Mouse (Mus musculus): Measurements from ENCODE around the gene Ints12. TPM values are rescaled to one million over a fixed set of nuclear protein-coding genes. Genes with fewer than 3 reads are reported as not detected.

Ints12 gene
- polyA plus RNA-seq, 1 experiment, result 6.8 TPM

- Histone ChIP-seq H3K27me3 (ENCODE audit: control insufficient read depth, insufficient read depth, insufficient read length) (no peaks in the 10 kb centered on the region), H3K4me2 (ENCODE audit: low read depth) (no peak overlapping the region), H3K36me3 (ENCODE audit: control insufficient read depth, insufficient read depth) (peaks cover 79% of the 10 kb centered on the region), H3K79me2 (ENCODE audit: control insufficient read depth, insufficient read depth) (no peaks in the 10 kb centered on the region), H3K4me3 (no peak overlapping the region), H3ac (ENCODE audit: control insufficient read depth, insufficient read length) (no peak overlapping the region)
- TF ChIP-seq SRF (IDR thresholded peaks at IDR 0.05; ENCODE audit: control insufficient read depth, insufficient read length, low read depth) (no peak), MYOD1 (IDR thresholded peaks at IDR 0.05; ENCODE audit: control insufficient read depth in 1 of 3, insufficient read length in 2 of 3, low read depth in 2 of 3) (no peak), USF1 (IDR thresholded peaks at IDR 0.05; ENCODE audit: low read depth) (no peak), TCF3 (IDR thresholded peaks at IDR 0.05; ENCODE audit: insufficient read length, low read depth) (no peak), MAX (IDR thresholded peaks at IDR 0.05; ENCODE audit: low read depth) (no peak), MYOG (IDR thresholded peaks at IDR 0.05; ENCODE audit: control insufficient read depth in 1 of 3, insufficient read depth in 1 of 3, insufficient read length in 2 of 3, low read depth in 2 of 3) (no peak), TCF12 (IDR thresholded peaks at IDR 0.05; ENCODE audit: insufficient read depth, poor library complexity, severe bottlenecking) (no peak), E2F4 (IDR thresholded peaks at IDR 0.05; ENCODE audit: insufficient read depth) (no peak), REST (IDR thresholded peaks at IDR 0.05; ENCODE audit: insufficient read depth, insufficient read length) (no peak), POLR2A (IDR thresholded peaks at IDR 0.05; ENCODE audit: insufficient read length, low read depth) (no peak), CEBPB (IDR thresholded peaks at IDR 0.05; ENCODE audit: insufficient read depth, poor library complexity, severe bottlenecking) (no peak), POLR2AphosphoS2 (IDR thresholded peaks at IDR 0.05; ENCODE audit: insufficient read length, low read depth) (no peak)
Measured at GRCm38 (mm10) chr3:133103768-133104167, 12.1 kb downstream of the Ints12 start.

- H3K36me3 ChIP-seq (ENCODE audit: control insufficient read depth, insufficient read depth), result peaks cover 76% of the 10 kb centered on the region
- no peak overlapping the region for H3K4me2 ChIP-seq (ENCODE audit: low read depth)
- TF ChIP-seq POLR2A (IDR thresholded peaks at IDR 0.05; ENCODE audit: insufficient read length, low read depth), result no peak
- no peak for TF ChIP-seq E2F4 (IDR thresholded peaks at IDR 0.05; ENCODE audit: insufficient read depth)
- no peak for TF ChIP-seq USF1 (IDR thresholded peaks at IDR 0.05; ENCODE audit: low read depth)
- no peak for TF ChIP-seq CEBPB (IDR thresholded peaks at IDR 0.05; ENCODE audit: insufficient read depth, poor library complexity, severe bottlenecking)
- no peak for TF ChIP-seq REST (IDR thresholded peaks at IDR 0.05; ENCODE audit: insufficient read depth, insufficient read length)
- no peak for TF ChIP-seq MAX (IDR thresholded peaks at IDR 0.05; ENCODE audit: low read depth)
- TF ChIP-seq SRF (IDR thresholded peaks at IDR 0.05; ENCODE audit: control insufficient read depth, insufficient read length, low read depth), result no peak
- no peak for TF ChIP-seq MYOG (IDR thresholded peaks at IDR 0.05; ENCODE audit: control insufficient read depth in 1 of 3, insufficient read depth in 1 of 3, insufficient read length in 2 of 3, low read depth in 2 of 3)
- no peak for TF ChIP-seq POLR2AphosphoS2 (IDR thresholded peaks at IDR 0.05; ENCODE audit: insufficient read length, low read depth)
- no peak for TF ChIP-seq TCF3 (IDR thresholded peaks at IDR 0.05; ENCODE audit: insufficient read length, low read depth)
- TF ChIP-seq TCF12 (IDR thresholded peaks at IDR 0.05; ENCODE audit: insufficient read depth, poor library complexity, severe bottlenecking), result no peak
- TF ChIP-seq MYOD1 (IDR thresholded peaks at IDR 0.05; ENCODE audit: control insufficient read depth in 1 of 3, insufficient read length in 2 of 3, low read depth in 2 of 3), result no peak
- H3K27me3 ChIP-seq (ENCODE audit: control insufficient read depth, insufficient read depth, insufficient read length), result no peaks in the 10 kb centered on the region
- no peak overlapping the region for H3ac ChIP-seq (ENCODE audit: control insufficient read depth, insufficient read length)
- no peak overlapping the region for H3K4me3 ChIP-seq
- H3K79me2 ChIP-seq (ENCODE audit: control insufficient read depth, insufficient read depth), result no peaks in the 10 kb centered on the region
Measured at GRCm38 (mm10) chr3:133104436-133104835, 12.8 kb downstream of the Ints12 start.

GRCm38 (mm10) chr3:133108731-133109130 lies 17.1 kb downstream of the Ints12 start:
- Histone ChIP-seq H3K4me3 (no peak overlapping the region), H3K36me3 (ENCODE audit: control insufficient read depth, insufficient read depth) (peaks cover 53% of the 10 kb centered on the region)
- no peak for TF ChIP-seq MAX (IDR thresholded peaks at IDR 0.05; ENCODE audit: low read depth)
- no peak for TF ChIP-seq CEBPB (IDR thresholded peaks at IDR 0.05; ENCODE audit: insufficient read depth, poor library complexity, severe bottlenecking)
- no peak for TF ChIP-seq MYOD1 (IDR thresholded peaks at IDR 0.05; ENCODE audit: control insufficient read depth in 1 of 3, insufficient read length in 2 of 3, low read depth in 2 of 3)
- no peak for TF ChIP-seq TCF12 (IDR thresholded peaks at IDR 0.05; ENCODE audit: insufficient read depth, poor library complexity, severe bottlenecking)
- TF ChIP-seq SRF (IDR thresholded peaks at IDR 0.05; ENCODE audit: control insufficient read depth, insufficient read length, low read depth), result no peak
- TF ChIP-seq POLR2AphosphoS2 (IDR thresholded peaks at IDR 0.05; ENCODE audit: insufficient read length, low read depth), result no peak
- TF ChIP-seq E2F4 (IDR thresholded peaks at IDR 0.05; ENCODE audit: insufficient read depth), result no peak
- TF ChIP-seq POLR2A (IDR thresholded peaks at IDR 0.05; ENCODE audit: insufficient read length, low read depth), result no peak
- no peak for TF ChIP-seq TCF3 (IDR thresholded peaks at IDR 0.05; ENCODE audit: insufficient read length, low read depth)
- TF ChIP-seq REST (IDR thresholded peaks at IDR 0.05; ENCODE audit: insufficient read depth, insufficient read length), result no peak
- TF ChIP-seq USF1 (IDR thresholded peaks at IDR 0.05; ENCODE audit: low read depth), result no peak
- no peak for TF ChIP-seq MYOG (IDR thresholded peaks at IDR 0.05; ENCODE audit: control insufficient read depth in 1 of 3, insufficient read depth in 1 of 3, insufficient read length in 2 of 3, low read depth in 2 of 3)

GRCm38 (mm10) chr3:133109844-133110243 lies 18.2 kb downstream of the Ints12 start:
- Histone ChIP-seq H3K36me3 (ENCODE audit: control insufficient read depth, insufficient read depth) (peaks cover 46% of the 10 kb centered on the region), H3K4me2 (ENCODE audit: low read depth) (no peak overlapping the region), H3K27me3 (ENCODE audit: control insufficient read depth, insufficient read depth, insufficient read length) (no peaks in the 10 kb centered on the region), H3ac (ENCODE audit: control insufficient read depth, insufficient read length) (no peak overlapping the region), H3K79me2 (ENCODE audit: control insufficient read depth, insufficient read depth) (no peaks in the 10 kb centered on the region), H3K4me3 (no peak overlapping the region)
- no peak for TF ChIP-seq TCF12 (IDR thresholded peaks at IDR 0.05; ENCODE audit: insufficient read depth, poor library complexity, severe bottlenecking)
- no peak for TF ChIP-seq MAX (IDR thresholded peaks at IDR 0.05; ENCODE audit: low read depth)
- no peak for TF ChIP-seq USF1 (IDR thresholded peaks at IDR 0.05; ENCODE audit: low read depth)
- TF ChIP-seq SRF (IDR thresholded peaks at IDR 0.05; ENCODE audit: control insufficient read depth, insufficient read length, low read depth), result no peak
- no peak for TF ChIP-seq E2F4 (IDR thresholded peaks at IDR 0.05; ENCODE audit: insufficient read depth)
- TF ChIP-seq CEBPB (IDR thresholded peaks at IDR 0.05; ENCODE audit: insufficient read depth, poor library complexity, severe bottlenecking), result no peak
- TF ChIP-seq MYOG (IDR thresholded peaks at IDR 0.05; ENCODE audit: control insufficient read depth in 1 of 3, insufficient read depth in 1 of 3, insufficient read length in 2 of 3, low read depth in 2 of 3), result no peak
- no peak for TF ChIP-seq REST (IDR thresholded peaks at IDR 0.05; ENCODE audit: insufficient read depth, insufficient read length)
- no peak for TF ChIP-seq MYOD1 (IDR thresholded peaks at IDR 0.05; ENCODE audit: control insufficient read depth in 1 of 3, insufficient read length in 2 of 3, low read depth in 2 of 3)
- TF ChIP-seq POLR2A (IDR thresholded peaks at IDR 0.05; ENCODE audit: insufficient read length, low read depth), result no peak

More at GRCm38 (mm10) chr3:133108731-133109130, 17.1 kb downstream of the Ints12 start:
- Histone ChIP-seq H3K27me3 (ENCODE audit: control insufficient read depth, insufficient read depth, insufficient read length) (no peaks in the 10 kb centered on the region), H3K4me2 (ENCODE audit: low read depth) (no peak overlapping the region), H3K79me2 (ENCODE audit: control insufficient read depth, insufficient read depth) (no peaks in the 10 kb centered on the region), H3ac (ENCODE audit: control insufficient read depth, insufficient read length) (no peak overlapping the region)

Data from myocyte (in vitro differentiated cells).